Mouse (Mus musculus) fibroblast of lung, adult 2 months (primary cell): ENCODE results near the gene Ltf.
A peak's percentile ranks its signal among the peaks of the same experiment; 100 is the strongest.

Source experiments
- DNase-seq: peaks from one replicate; pipeline ENCODE4 v3.0.0-alpha.2; 2011; ENCODE audit warnings: low read depth

The Ltf gene

GRCm38 (mm10) chr9:111039966-111040365 lies 20.9 kb downstream of the Ltf start:
- no peak for DNase-seq

DNA sequence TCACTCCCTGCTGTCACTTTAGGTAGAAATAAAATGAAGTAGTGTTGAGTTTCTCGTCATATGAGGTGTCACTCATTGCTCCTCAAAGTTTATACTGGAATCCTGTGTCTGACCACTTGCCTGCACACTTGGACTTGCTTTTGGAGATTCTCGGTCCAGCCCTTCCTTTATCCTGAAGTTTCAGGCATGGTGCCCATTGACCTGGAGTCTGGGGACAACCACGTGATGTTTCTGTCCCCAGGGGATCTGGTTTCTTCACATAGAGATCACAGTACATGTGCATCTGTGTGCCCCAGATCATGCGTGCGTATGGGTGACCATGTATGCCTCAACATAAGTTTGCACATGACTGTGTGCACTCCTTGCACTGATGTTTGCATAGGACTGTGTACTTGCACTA lies 23.2 kb downstream of the Ltf start:
- DNase-seq: no peak

GRCm38 (mm10) chr9:111046222-111046621 lies 27.2 kb downstream of the Ltf start:
- DNase-seq: no peak

GRCm38 (mm10) chr9:111047266-111047665 lies 28.2 kb downstream of the Ltf start:
- DNase-seq: no peak

DNA sequence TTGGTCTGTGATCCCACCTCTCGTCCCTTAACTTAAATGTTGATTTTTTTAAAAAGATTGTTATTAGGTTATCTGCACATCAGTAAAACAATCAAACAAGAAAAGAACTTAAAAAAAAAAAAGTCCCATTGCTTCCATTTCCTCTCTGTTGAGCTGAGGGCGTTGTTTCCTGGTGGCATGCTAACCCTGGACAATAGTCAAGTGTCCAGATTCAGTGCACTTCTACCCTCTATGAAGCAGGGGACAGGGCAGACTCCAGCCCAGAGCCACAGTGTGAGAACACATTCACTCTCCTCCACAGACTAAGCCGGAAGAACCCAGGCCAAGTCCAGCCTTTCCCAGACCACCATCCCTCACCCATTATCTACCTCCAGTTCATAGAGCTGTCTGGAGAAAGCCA lies 29.4 kb downstream of the Ltf start:
- DNase-seq: no peak

- DNase-seq: no peak
Observed at GRCm38 (mm10) chr9:111054923-111055322, 35.9 kb downstream of the Ltf start.

DNA sequence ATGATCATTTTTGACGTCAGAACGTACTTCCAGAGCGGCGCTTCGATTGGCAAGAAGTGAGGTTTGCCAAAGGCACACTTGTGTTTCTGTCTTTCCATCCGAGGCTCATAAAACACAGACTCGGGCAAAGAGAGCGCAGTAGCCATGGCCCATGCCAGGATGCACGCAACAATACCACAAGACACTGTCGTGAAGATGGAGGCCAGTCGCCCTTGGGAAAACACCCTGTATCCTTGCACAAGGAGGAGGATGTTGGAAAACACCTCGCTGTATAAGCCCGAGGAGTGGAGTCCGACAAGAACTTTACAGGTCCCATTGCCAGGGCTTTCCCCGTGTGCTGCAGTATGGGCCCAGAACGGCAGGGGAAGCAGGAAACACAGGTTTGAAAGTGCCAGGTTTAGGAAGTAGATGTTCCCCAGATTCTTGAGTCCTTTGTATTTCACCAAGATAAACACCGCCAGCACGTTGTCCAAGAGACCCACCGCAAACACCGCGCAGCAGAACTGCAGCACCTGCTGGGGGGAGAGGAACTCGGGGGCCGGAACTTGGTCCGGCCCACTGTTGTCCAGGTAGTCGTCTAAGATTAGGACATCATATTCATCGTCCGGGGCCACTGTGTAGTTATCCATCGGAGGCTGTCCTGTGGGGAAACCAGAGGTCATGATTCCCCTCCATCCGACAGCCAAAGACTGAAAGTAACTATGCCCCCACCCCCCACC lies 36.9 kb downstream of the Ltf start:
- DNase-seq: no peak

- DNase-seq: no peak
Observed at GRCm38 (mm10) chr9:111056519-111056797, 37.4 kb downstream of the Ltf start.

DNA sequence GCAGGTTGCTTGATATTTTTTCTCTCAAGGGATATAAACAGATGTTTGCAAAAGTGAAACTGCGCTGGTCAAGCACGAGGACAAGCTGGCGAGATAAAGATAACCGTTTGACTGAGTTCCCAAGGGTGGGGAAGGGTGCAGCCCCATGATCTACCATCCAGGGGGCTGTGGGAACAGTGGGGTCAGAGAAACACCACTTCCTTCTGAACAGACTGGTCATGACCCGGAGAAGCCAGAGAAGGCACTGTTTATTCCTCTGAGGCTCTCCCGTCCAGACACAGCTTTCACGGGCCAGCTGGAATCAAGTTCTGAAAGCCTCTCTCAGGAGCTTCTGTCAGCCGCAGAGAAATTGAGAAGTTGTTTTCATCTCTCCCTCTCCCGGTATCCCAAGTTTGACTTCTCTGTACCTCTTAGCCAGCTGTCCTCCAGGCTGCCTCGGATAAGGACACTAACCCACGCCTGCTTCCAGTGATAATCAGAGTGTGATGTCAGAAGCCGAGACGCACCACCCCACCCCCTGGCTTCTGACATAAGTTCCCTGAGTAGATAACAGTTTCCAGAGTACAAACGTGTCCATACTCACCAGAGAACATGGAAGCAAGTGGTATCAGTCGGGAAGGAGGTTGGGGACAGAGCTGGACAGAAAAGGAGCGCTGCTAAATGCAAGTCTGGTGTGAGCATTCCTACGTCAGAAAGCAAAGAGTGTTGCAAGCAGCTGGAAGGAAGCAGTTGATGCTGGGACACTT lies 37.9 kb downstream of the Ltf start, which contains the start of gene Ccrl2:
TSS of gene Ccrl2 (minus strand) at position 722 of the 746 bp plus-strand sequence.
- peak; percentile 41 for DNase-seq

GRCm38 (mm10) chr9:111057544-111058370 lies 38.7 kb downstream of the Ltf start:
- no peak for DNase-seq

- no peak for DNase-seq
Observed at GRCm38 (mm10) chr9:111058943-111059556, 40.0 kb downstream of the Ltf start.

GRCm38 (mm10) chr9:111062840-111063239 lies 43.8 kb downstream of the Ltf start:
- DNase-seq: no peak

GRCm38 (mm10) chr9:111067052-111067451 lies 48.0 kb downstream of the Ltf start:
- no peak for DNase-seq

GRCm38 (mm10) chr9:111070546-111070961 lies 51.5 kb downstream of the Ltf start:
- DNase-seq: no peak

- DNase-seq: peak; percentile 44
Observed at GRCm38 (mm10) chr9:111072175-111072574, 53.1 kb downstream of the Ltf start.

- DNase-seq: no peak
Observed at GRCm38 (mm10) chr9:111072971-111073370, 53.9 kb downstream of the Ltf start.

GRCm38 (mm10) chr9:111077745-111078144 lies 58.7 kb downstream of the Ltf start:
- DNase-seq: no peak

- DNase-seq: no peak
Observed at GRCm38 (mm10) chr9:111080801-111081200, 61.7 kb downstream of the Ltf start.

DNA sequence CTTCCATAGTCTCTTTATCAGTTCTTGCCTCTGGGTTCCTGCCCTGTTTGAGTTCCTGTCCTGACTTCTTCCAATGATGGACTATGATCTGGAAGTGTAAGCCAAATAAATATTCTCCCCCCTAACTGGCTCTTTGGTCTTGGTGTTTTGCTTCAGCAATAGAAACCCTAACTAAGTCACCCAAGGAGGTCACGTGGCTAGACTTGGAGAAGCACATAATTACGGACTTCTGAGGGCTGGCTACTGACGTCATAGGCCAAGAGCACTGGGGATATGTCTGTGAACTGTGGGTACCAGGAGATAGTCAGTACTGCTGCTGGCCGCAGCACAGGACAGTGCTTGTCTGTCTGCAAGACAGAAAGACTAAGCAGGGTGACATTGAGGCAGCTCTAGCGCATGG lies 62.7 kb downstream of the Ltf start:
- no peak for DNase-seq

- DNase-seq: no peak
Observed at GRCm38 (mm10) chr9:111085329-111085728, 66.3 kb downstream of the Ltf start.

- DNase-seq: peak; percentile 9
Observed at GRCm38 (mm10) chr9:111086137-111086536, 67.1 kb downstream of the Ltf start.

DNA sequence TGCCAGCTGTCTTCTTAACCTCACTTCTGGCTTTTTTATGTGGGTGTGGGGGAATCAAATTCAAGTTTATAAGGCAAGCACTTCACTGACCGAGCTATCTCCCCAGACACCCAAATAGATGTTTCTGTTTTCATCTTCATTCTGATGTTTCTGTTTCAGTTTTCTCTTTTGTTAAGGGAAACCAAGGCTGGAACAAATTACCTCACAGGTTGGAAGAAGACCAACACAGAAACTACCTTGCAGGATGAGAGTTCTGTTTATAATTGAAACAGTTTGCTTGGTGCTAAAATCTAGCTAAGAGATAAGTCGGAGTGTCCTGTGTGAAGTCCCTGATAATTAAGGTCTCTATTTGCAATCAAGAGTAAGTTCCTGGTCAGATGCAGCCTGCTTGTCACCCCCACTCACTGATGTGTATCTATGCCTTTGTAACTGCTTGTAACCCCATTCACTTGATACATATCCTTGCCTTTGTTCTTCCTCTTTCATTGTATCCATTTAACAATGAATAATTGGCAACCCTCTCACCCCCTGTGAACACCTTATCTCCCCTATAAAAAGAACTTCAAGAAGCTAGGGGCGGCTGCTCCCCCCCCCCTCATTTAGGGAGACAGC lies 68.0 kb downstream of the Ltf start:
- no peak for DNase-seq
